16 mouse cellular contexts compared by ENCODE assay signal in genomic region chr6:63894714-63895113, GRCm38 (mm10).
"Had no signal": no experiment of that assay in that cellular context is flagged by ENCODE, and none has a peak within 500 bp of the region (broad histone marks: within the 10 kb centered on the region; RNA-seq: fewer than 3 reads in every experiment).

No protein-coding gene starts in this region.

- H3K4me1 ChIP-seq: limb, embryonic 12.5 days; liver, embryonic 13.5 days; lung, embryonic 15.5 days; megakaryocyte, embryonic 14.5 days had no signal

- H3K36me3 ChIP-seq: limb, embryonic 12.5 days; liver, embryonic 13.5 days; lung, embryonic 15.5 days had no signal

- DNase-seq: kidney, adult 8-10 months; kidney, postnatal 4 days; liver; liver, embryonic 13.5 days; liver, postnatal 0 days; lung, postnatal 14 days; right cerebral cortex, postnatal 4 days; thymus, postnatal 36 days had no signal

- H3K27ac ChIP-seq: kidney, postnatal 0 days; layer of hippocampus, adult 2 months; limb, embryonic 12.5 days; liver, embryonic 13.5 days; lung, embryonic 15.5 days; macrophage had no signal

- H3K27me3 ChIP-seq: limb, embryonic 12.5 days; liver, embryonic 13.5 days; lung, embryonic 15.5 days; megakaryocyte, embryonic 14.5 days had no signal

- H3K4me3 ChIP-seq: layer of hippocampus, adult 2 months; limb, embryonic 12.5 days; liver, embryonic 13.5 days; lung, embryonic 15.5 days; megakaryocyte, embryonic 14.5 days had no signal

- H3K9me3 ChIP-seq: limb, embryonic 12.5 days; liver, embryonic 13.5 days; lung, embryonic 15.5 days had no signal

- H3K9ac ChIP-seq: limb, embryonic 12.5 days; liver, embryonic 13.5 days; liver, postnatal 0 days; lung, embryonic 15.5 days had no signal

- ATAC-seq: intestine, postnatal 0 days; liver, postnatal 0 days; midbrain, embryonic 16.5 days had no signal

- H3K4me2 ChIP-seq: limb, embryonic 12.5 days; liver, embryonic 13.5 days; lung, embryonic 15.5 days had no signal
